Mouse (Mus musculus): ENCODE data around the gene Tcf3. TPM values are rescaled to one million over a fixed set of nuclear protein-coding genes. Genes with fewer than 3 reads are reported as not detected.

Tcf3 gene
- polyA plus RNA-seq, 1 experiment from 2014 or later = 93.7 TPM

GRCm38 (mm10) chr10:80423562-80423961, 9.9 kb downstream of the Tcf3 start:
- Histone ChIP-seq H3K27ac (replicated peaks; ENCODE audit: low read depth, low read length) (no peak overlapping the region), H3K4me2 (ENCODE audit: low read depth, low read length) (no peak overlapping the region), H3K9me3 (ENCODE audit: control insufficient read depth, low read length) (0 out of 2 replicates have a peak, but pooled peaks cover 4% of the 10 kb centered on the region), H3K27me3 (replicated peaks; ENCODE audit: control insufficient read depth, insufficient read depth, low read length) (no peaks in the 10 kb centered on the region), H3K4me1 (ENCODE audit: control insufficient read depth, insufficient read depth, low read length) (no peaks in the 10 kb centered on the region), H3K4me3 (ENCODE audit: low read depth, low read length) (no peak overlapping the region), H3K36me3 (ENCODE audit: control insufficient read depth, insufficient read depth, low read length) (peaks cover 94% of the 10 kb centered on the region), H3K9ac (ENCODE audit: low read depth, low read length) (no peak overlapping the region)
- 61% methylated on average over 4 of the region's 4 CpGs for WGBS
- ATAC-seq (ENCODE audit: low read depth) (no peak), DNase-seq (ENCODE audit: low spot score) (peak; percentile 64)

GRCm38 (mm10) chr10:80421651-80422472, 11.6 kb downstream of the Tcf3 start:
- H3K4me1 ChIP-seq (ENCODE audit: control insufficient read depth, insufficient read depth, low read length) = no peaks in the 10 kb centered on the region
- H3K9ac ChIP-seq (ENCODE audit: low read depth, low read length) = no peak overlapping the region
- no peak overlapping the region for H3K4me3 ChIP-seq (ENCODE audit: low read depth, low read length)
- 0 out of 2 replicates have a peak, but pooled peaks cover 4% of the 10 kb centered on the region for H3K9me3 ChIP-seq (ENCODE audit: control insufficient read depth, low read length)
- H3K27me3 ChIP-seq (replicated peaks; ENCODE audit: control insufficient read depth, insufficient read depth, low read length) = no peaks in the 10 kb centered on the region
- DNase-seq (ENCODE audit: low spot score) (no peak), ATAC-seq (ENCODE audit: low read depth) (no peak)
- H3K27ac ChIP-seq (replicated peaks; ENCODE audit: low read depth, low read length) = no peak overlapping the region
- H3K36me3 ChIP-seq (ENCODE audit: control insufficient read depth, insufficient read depth, low read length) = peaks cover 94% of the 10 kb centered on the region
- 94% methylated on average over 9 of the region's 9 CpGs for WGBS
- no peak overlapping the region for H3K4me2 ChIP-seq (ENCODE audit: low read depth, low read length)

- DNase-seq (ENCODE audit: low spot score) (no peak), ATAC-seq (ENCODE audit: low read depth) (no peak)
- no peak overlapping the region for H3K9ac ChIP-seq (ENCODE audit: low read depth, low read length)
- no peaks in the 10 kb centered on the region for H3K27me3 ChIP-seq (replicated peaks; ENCODE audit: control insufficient read depth, insufficient read depth, low read length)
- WGBS = 89% methylated on average over 8 of the region's 8 CpGs
- no peak overlapping the region for H3K27ac ChIP-seq (replicated peaks; ENCODE audit: low read depth, low read length)
- H3K4me3 ChIP-seq (ENCODE audit: low read depth, low read length) = no peak overlapping the region
- H3K36me3 ChIP-seq (ENCODE audit: control insufficient read depth, insufficient read depth, low read length) = peaks cover 94% of the 10 kb centered on the region
- H3K9me3 ChIP-seq (ENCODE audit: control insufficient read depth, low read length) = 0 out of 2 replicates have a peak, but pooled peaks cover 4% of the 10 kb centered on the region
- H3K4me2 ChIP-seq (ENCODE audit: low read depth, low read length) = no peak overlapping the region
- H3K4me1 ChIP-seq (ENCODE audit: control insufficient read depth, insufficient read depth, low read length) = no peaks in the 10 kb centered on the region
These were observed 12.2 kb downstream of the Tcf3 start for GRCm38 (mm10) chr10:80421208-80421607.

- ATAC-seq (ENCODE audit: low read depth) = no peak
- WGBS = 90% methylated on average over 10 of the region's 10 CpGs
- no peak overlapping the region for H3K4me3 ChIP-seq (ENCODE audit: low read depth, low read length)
These were observed 12.7 kb downstream of the Tcf3 start for GRCm38 (mm10) chr10:80420729-80421128.

GRCm38 (mm10) chr10:80419419-80419818, 14.0 kb downstream of the Tcf3 start:
- H3K9ac ChIP-seq (ENCODE audit: low read depth, low read length) = no peak overlapping the region
- H3K27ac ChIP-seq (replicated peaks; ENCODE audit: low read depth, low read length) = no peak overlapping the region
- H3K9me3 ChIP-seq (ENCODE audit: control insufficient read depth, low read length) = no peaks in the 10 kb centered on the region
- DNase-seq (ENCODE audit: low spot score) (peak; percentile 20), ATAC-seq (ENCODE audit: low read depth) (peak; percentile 16; the same call in 1 of the 2 replicates)
- H3K36me3 ChIP-seq (ENCODE audit: control insufficient read depth, insufficient read depth, low read length) = peaks cover 94% of the 10 kb centered on the region
- 81% methylated on average over 8 of the region's 8 CpGs for WGBS
- no peaks in the 10 kb centered on the region for H3K27me3 ChIP-seq (replicated peaks; ENCODE audit: control insufficient read depth, insufficient read depth, low read length)
- no peak overlapping the region for H3K4me2 ChIP-seq (ENCODE audit: low read depth, low read length)
- H3K4me3 ChIP-seq (ENCODE audit: low read depth, low read length) = no peak overlapping the region
- no peaks in the 10 kb centered on the region for H3K4me1 ChIP-seq (ENCODE audit: control insufficient read depth, insufficient read depth, low read length)

More at GRCm38 (mm10) chr10:80420729-80421128, 12.7 kb downstream of the Tcf3 start:
- H3K9me3 ChIP-seq (ENCODE audit: control insufficient read depth, low read length) = 0 out of 2 replicates have a peak, but pooled peaks cover 4% of the 10 kb centered on the region
- H3K4me1 ChIP-seq (ENCODE audit: control insufficient read depth, insufficient read depth, low read length) = no peaks in the 10 kb centered on the region
- peaks cover 94% of the 10 kb centered on the region for H3K36me3 ChIP-seq (ENCODE audit: control insufficient read depth, insufficient read depth, low read length)
- no peak overlapping the region for H3K4me2 ChIP-seq (ENCODE audit: low read depth, low read length)
- no peak overlapping the region for H3K9ac ChIP-seq (ENCODE audit: low read depth, low read length)
- H3K27me3 ChIP-seq (replicated peaks; ENCODE audit: control insufficient read depth, insufficient read depth, low read length) = no peaks in the 10 kb centered on the region
- DNase-seq (ENCODE audit: low spot score) = no peak
- no peak overlapping the region for H3K27ac ChIP-seq (replicated peaks; ENCODE audit: low read depth, low read length)

GRCm38 (mm10) chr10:80418311-80418710, 15.1 kb downstream of the Tcf3 start:
- no peak overlapping the region for H3K4me2 ChIP-seq (ENCODE audit: low read depth, low read length)
- no peak overlapping the region for H3K9ac ChIP-seq (ENCODE audit: low read depth, low read length)
- H3K9me3 ChIP-seq (ENCODE audit: control insufficient read depth, low read length) = no peaks in the 10 kb centered on the region
- ATAC-seq (ENCODE audit: low read depth) = peak; percentile 45; the same call in 1 of the 2 replicates
- no peaks in the 10 kb centered on the region for H3K4me1 ChIP-seq (ENCODE audit: control insufficient read depth, insufficient read depth, low read length)
- peaks cover 98% of the 10 kb centered on the region for H3K36me3 ChIP-seq (ENCODE audit: control insufficient read depth, insufficient read depth, low read length)
- DNase-seq (ENCODE audit: low spot score) = peak; percentile 84
- WGBS = 48% methylated on average over 3 of the region's 3 CpGs
- H3K27me3 ChIP-seq (replicated peaks; ENCODE audit: control insufficient read depth, insufficient read depth, low read length) = no peaks in the 10 kb centered on the region
- no peak overlapping the region for H3K4me3 ChIP-seq (ENCODE audit: low read depth, low read length)
- H3K27ac ChIP-seq (replicated peaks; ENCODE audit: low read depth, low read length) = no peak overlapping the region

GRCm38 (mm10) chr10:80417841-80418240, 15.6 kb downstream of the Tcf3 start:
- H3K9ac ChIP-seq (ENCODE audit: low read depth, low read length) = no peak overlapping the region
- H3K4me2 ChIP-seq (ENCODE audit: low read depth, low read length) = no peak overlapping the region
- H3K4me1 ChIP-seq (ENCODE audit: control insufficient read depth, insufficient read depth, low read length) = no peaks in the 10 kb centered on the region
- H3K4me3 ChIP-seq (ENCODE audit: low read depth, low read length) = no peak overlapping the region
- WGBS = 82% methylated on average over 1 of the region's 1 CpGs
- H3K36me3 ChIP-seq (ENCODE audit: control insufficient read depth, insufficient read depth, low read length) = peaks cover 100% of the 10 kb centered on the region
- H3K27me3 ChIP-seq (replicated peaks; ENCODE audit: control insufficient read depth, insufficient read depth, low read length) = no peaks in the 10 kb centered on the region
- DNase-seq (ENCODE audit: low spot score) (no peak), ATAC-seq (ENCODE audit: low read depth) (no peak)
- no peaks in the 10 kb centered on the region for H3K9me3 ChIP-seq (ENCODE audit: control insufficient read depth, low read length)
- H3K27ac ChIP-seq (replicated peaks; ENCODE audit: low read depth, low read length) = no peak overlapping the region

GRCm38 (mm10) chr10:80417371-80417770, 16.1 kb downstream of the Tcf3 start:
- no peaks in the 10 kb centered on the region for H3K4me1 ChIP-seq (ENCODE audit: control insufficient read depth, insufficient read depth, low read length)
- DNase-seq (ENCODE audit: low spot score) (no peak), ATAC-seq (ENCODE audit: low read depth) (no peak)
- H3K4me2 ChIP-seq (ENCODE audit: low read depth, low read length) = no peak overlapping the region
- no peak overlapping the region for H3K9ac ChIP-seq (ENCODE audit: low read depth, low read length)
- peaks cover 100% of the 10 kb centered on the region for H3K36me3 ChIP-seq (ENCODE audit: control insufficient read depth, insufficient read depth, low read length)
- H3K4me3 ChIP-seq (ENCODE audit: low read depth, low read length) = no peak overlapping the region
- H3K27me3 ChIP-seq (replicated peaks; ENCODE audit: control insufficient read depth, insufficient read depth, low read length) = no peaks in the 10 kb centered on the region
- H3K27ac ChIP-seq (replicated peaks; ENCODE audit: low read depth, low read length) = no peak overlapping the region
- no peaks in the 10 kb centered on the region for H3K9me3 ChIP-seq (ENCODE audit: control insufficient read depth, low read length)
- 80% methylated on average over 7 of the region's 10 CpGs for WGBS

GRCm38 (mm10) chr10:80415566-80415965, 17.9 kb downstream of the Tcf3 start:
- ATAC-seq (ENCODE audit: low read depth) = no peak
- Histone ChIP-seq H3K36me3 (ENCODE audit: control insufficient read depth, insufficient read depth, low read length) (peaks cover 100% of the 10 kb centered on the region), H3K4me1 (ENCODE audit: control insufficient read depth, insufficient read depth, low read length) (no peaks in the 10 kb centered on the region), H3K4me3 (ENCODE audit: low read depth, low read length) (no peak overlapping the region), H3K9me3 (ENCODE audit: control insufficient read depth, low read length) (no peaks in the 10 kb centered on the region), H3K9ac (ENCODE audit: low read depth, low read length) (no peak overlapping the region), H3K27ac (replicated peaks; ENCODE audit: low read depth, low read length) (no peak overlapping the region), H3K4me2 (ENCODE audit: low read depth, low read length) (no peak overlapping the region), H3K27me3 (replicated peaks; ENCODE audit: control insufficient read depth, insufficient read depth, low read length) (no peaks in the 10 kb centered on the region)
- 94% methylated on average over 7 of the region's 7 CpGs for WGBS
- DNase-seq (ENCODE audit: low spot score) = no peak
